Mouse (Mus musculus) spleen, adult 2 months (tissue): ENCODE results near the gene Casp9.

Experiments used
- CTCF ChIP-seq: fragments of 200-500 bp; IDR thresholded peaks from 2 replicates; pipeline ENCODE4 v1.5.1; 2011; ENCODE audit warnings: mild to moderate bottlenecking, inconsistent platforms; ENCODE audit not compliant: insufficient read depth, insufficient read length, insufficient replicate concordance; ENCODE audit errors: extremely low read depth
- POLR2A ChIP-seq: fragments of 200-500 bp; IDR thresholded peaks from 2 replicates; pipeline ENCODE4 v1.6.1; 2011; ENCODE audit warnings: low read depth, low read length, inconsistent platforms

- no peak for TF ChIP-seq POLR2A
- no peak for TF ChIP-seq CTCF
Measured at GRCm38 (mm10) chr4:141816267-141816666, 22.9 kb downstream of the Casp9 start.
